Mouse (Mus musculus) bone marrow macrophage, adult 2 months (primary cell): ENCODE data around the gene Rap1gap. TPM values are rescaled to one million over a fixed set of nuclear protein-coding genes. Genes with fewer than 3 reads are reported as not detected.

Source experiments
- H3K27ac ChIP-seq: 2 replicates; pipeline ENCODE4 v1.5.1; 2012; ENCODE audit warnings: low read depth, low read length; ENCODE audit not compliant: insufficient read depth
- H3K4me1 ChIP-seq: 2 replicates; pipeline ENCODE4 v1.6.1; 2012; ENCODE audit warnings: low read length; ENCODE audit not compliant: control insufficient read depth, insufficient read depth
- H3K4me3 ChIP-seq: 2 replicates; pipeline ENCODE4 v1.5.1; 2012; ENCODE audit warnings: mild to moderate bottlenecking, low read length, moderate library complexity; ENCODE audit not compliant: insufficient read depth
- CTCF ChIP-seq: IDR thresholded peaks from 2 replicates; pipeline ENCODE4 v1.5.1; 2012; ENCODE audit warnings: low read depth, mild to moderate bottlenecking, low read length, moderate library complexity
- POLR2A ChIP-seq: IDR thresholded peaks from 2 replicates; pipeline ENCODE4 v1.6.1; 2012; ENCODE audit warnings: mild to moderate bottlenecking, low read depth, low read length, borderline replicate concordance
- polyA plus RNA-seq: library from polyadenylated mRNA; stranded (reverse); fragments of >200 nt; gene quantifications from 2 replicates; pipeline ENCODE4 v1.2.4, GENCODE M21; 2012; ENCODE audit not compliant: missing spikeins, insufficient read depth, insufficient read length

The Rap1gap gene
- polyA plus RNA-seq, 1 experiment = 2.9 TPM

DNA sequence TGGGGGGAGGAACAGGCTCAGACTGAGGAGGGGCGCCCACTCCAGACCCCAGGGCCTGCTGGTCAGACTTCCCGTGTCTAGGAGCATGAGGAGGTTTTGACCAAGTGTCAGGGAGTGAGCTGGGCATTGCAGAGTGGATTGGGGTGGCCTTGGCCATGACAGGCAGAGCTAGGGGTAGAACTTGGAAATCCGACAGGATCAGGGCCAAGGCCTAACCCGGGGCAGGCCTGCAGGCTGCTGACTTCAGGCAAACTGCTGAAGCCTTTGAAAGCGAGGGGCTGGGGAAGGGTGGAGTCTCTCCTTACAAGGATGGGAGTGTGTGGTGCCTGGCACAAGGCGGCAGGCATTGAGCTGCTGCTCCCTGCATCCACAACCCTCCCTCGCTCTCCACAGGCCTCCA, 52.5 kb downstream of the Rap1gap start:
- TF ChIP-seq CTCF (no peak), POLR2A (no peak)
- H3K27ac ChIP-seq = no peak overlapping the region
- no peaks in the 10 kb centered on the region for H3K4me1 ChIP-seq
- H3K4me3 ChIP-seq = no peak overlapping the region

DNA sequence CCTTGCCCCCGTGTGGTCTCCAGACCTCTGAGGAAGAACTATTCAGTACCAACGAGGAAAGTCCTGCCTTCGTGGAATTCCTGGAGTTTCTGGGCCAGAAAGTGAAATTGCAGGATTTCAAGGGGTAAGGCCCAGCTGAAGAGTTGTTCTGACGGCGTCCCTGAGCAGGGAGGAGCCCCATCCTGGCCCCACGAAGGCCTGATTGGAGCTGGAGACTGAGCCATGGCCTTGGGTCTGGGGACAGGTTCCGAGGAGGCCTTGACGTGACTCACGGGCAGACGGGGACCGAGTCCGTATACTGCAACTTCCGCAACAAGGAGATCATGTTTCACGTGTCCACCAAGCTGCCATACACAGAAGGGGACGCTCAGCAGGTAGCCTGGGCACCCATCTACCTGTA, 53.1 kb downstream of the Rap1gap start:
- H3K27ac ChIP-seq = no peak overlapping the region
- no peaks in the 10 kb centered on the region for H3K4me1 ChIP-seq
- TF ChIP-seq CTCF = no peak
- TF ChIP-seq POLR2A = no peak
- H3K4me3 ChIP-seq = no peak overlapping the region

DNA sequence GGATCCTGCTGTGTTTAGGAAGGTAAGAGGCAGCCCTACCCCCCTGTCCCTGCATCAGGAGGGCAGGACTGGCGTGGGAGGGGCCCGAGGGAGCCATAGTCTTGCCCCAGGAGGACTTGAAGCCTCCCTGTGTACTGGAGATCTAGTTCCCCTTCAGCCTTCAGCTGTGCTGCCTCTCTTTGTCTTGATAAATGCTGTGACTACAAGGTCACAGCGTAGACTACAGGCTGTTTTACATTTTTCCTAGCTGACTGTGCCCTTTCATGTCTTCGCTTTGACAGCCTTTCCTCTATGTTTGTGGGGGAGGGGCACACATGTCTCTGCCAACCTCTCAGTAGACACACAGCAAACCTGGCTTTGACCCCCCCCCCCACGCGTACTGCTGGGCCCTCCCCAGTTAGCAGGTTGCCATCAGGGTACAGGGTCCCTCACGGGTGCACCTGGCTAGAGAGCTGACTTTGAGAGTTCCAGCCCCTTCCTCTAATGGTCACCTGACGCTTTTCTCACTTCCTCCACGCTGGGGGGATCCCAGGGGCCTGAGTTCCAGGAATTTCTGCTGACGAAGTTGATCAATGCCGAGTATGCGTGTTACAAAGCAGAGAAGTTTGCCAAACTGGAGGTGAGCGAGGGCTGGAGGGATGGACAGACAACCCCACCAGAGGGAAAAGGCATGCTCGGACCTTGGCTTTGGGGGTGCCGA, 55.0 kb downstream of the Rap1gap start:
- H3K27ac ChIP-seq = no peak overlapping the region
- no peaks in the 10 kb centered on the region for H3K4me1 ChIP-seq
- TF ChIP-seq POLR2A (no peak), CTCF (no peak)
- no peak overlapping the region for H3K4me3 ChIP-seq

DNA sequence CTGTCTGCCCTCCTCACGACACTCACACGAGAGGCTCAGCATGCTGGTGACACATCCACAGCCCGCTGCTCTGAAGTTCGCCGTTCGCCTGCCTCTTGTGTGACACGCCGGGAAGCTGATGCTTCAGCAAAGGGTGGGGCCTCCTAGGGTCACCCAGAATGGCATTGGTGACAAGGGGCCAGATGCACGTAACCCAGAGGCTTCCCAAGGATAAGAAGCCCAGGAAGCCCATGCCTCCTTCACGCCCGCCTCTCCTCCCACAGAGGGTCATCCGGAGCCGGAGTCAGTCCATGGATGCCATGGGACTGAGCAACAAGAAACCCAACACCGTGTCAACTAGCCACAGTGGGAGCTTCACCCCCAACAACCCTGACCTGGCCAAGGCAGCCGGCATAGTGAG, 57.0 kb downstream of the Rap1gap start:
- TF ChIP-seq POLR2A (no peak), CTCF (no peak)
- Histone ChIP-seq H3K27ac (no peak overlapping the region), H3K4me3 (no peak overlapping the region), H3K4me1 (no peaks in the 10 kb centered on the region)

DNA sequence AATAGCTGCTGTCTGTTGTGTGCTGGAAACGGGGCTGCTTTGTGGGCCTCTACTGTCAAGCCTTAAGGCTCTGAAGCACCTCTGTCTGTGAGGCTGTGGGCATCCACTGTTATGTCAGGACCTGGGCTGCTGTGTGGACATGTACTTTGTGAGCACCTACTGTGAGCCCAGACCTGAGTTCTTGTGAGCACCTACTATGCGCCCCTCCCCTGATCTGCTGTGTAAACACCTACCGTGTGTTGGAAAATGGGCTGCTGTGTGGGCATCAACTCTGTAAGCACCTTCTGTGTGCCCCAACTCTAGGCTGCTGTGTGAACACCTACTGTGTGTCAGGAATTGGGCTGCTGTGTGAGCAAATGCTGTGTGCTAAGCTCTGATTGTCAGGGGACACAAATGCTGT, 57.7 kb downstream of the Rap1gap start:
- Histone ChIP-seq H3K4me1 (no peaks in the 10 kb centered on the region), H3K4me3 (no peak overlapping the region), H3K27ac (no peak overlapping the region)
- no peak for TF ChIP-seq POLR2A
- TF ChIP-seq CTCF = no peak

DNA sequence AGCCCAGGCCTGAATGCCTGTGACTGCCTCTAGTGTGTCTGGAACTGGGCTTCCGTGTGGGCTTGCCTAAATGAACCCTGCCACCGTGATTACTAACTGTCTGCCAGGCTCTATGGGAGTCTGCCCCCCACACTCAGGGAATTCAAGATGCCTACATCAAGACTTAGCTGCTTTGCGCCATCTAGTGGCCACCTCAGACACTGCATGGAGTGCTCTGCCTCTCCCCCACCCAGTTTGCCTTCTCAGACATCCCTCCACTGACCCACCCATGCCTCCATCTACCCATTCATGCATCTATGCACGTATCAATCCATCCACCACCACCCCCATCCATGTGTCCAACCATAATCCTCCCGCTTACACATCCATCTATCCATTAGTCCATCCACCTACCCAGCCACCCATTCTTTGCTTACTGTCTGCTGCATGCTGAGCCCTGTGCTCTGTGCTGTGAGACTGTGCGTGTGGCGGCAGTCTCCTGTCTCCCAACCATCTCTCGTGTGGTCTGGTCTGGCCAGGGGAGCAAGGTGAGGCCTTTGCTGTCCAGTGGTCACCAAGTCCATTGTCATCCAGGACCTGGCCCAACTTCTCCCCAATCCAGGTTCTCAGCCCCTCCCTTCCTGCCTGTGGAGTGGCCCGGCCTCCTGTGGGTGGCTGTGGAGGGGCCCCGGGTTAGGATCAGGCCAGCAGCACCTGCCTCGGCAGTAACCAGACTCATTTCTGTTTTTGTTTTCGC, 58.3 kb downstream of the Rap1gap start:
- TF ChIP-seq POLR2A = no peak
- TF ChIP-seq CTCF = peak; percentile 77
- peak overlapping the region; percentile 55 for H3K4me3 ChIP-seq
- H3K4me1 ChIP-seq = no peaks in the 10 kb centered on the region
- no peak overlapping the region for H3K27ac ChIP-seq

DNA sequence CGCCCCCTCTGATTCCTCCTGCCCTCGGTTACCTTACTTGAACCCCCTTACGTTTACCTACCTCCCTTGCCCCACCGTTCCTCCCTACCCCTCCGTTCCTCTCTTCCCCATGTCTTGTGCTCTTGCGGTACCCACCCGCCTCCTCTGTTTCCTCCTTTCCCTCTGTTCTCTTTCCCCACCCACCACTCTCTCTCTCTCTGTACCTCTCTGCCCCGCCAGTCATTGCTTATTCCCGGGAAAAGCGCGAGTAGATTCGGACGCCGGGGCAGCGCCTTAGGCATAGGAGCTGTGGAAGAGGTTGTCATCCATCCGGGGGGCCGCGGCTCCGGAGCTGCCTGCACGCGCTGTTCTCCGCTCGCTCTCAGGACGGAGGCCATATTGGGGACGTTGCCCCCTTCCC, 59.0 kb downstream of the Rap1gap start:
- no peaks in the 10 kb centered on the region for H3K4me1 ChIP-seq
- no peak for TF ChIP-seq CTCF
- peak overlapping the region; percentile 55 for H3K4me3 ChIP-seq
- H3K27ac ChIP-seq = peak overlapping the region; percentile 19; the same call in 1 of the 2 replicates

DNA sequence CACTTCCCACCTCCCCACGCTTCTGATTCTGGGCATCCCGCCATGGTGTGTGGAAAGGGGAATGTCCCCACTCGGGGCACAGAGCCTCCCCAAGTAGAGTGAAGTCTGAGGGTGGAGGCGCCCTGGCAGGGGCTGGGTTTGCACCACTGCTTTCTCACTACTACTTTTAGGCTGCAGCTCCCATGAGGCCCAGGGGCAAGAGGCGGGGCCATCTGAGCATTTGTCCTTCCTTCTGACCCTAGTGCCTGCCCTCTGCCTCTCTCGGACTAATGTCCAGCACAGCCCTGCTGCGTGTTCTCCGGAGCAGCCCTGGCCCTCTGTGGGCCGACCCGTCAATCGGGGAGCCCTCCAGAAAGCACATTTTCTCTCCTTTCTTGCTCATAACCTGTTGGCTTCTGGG, 59.7 kb downstream of the Rap1gap start:
- Histone ChIP-seq H3K4me1 (no peaks in the 10 kb centered on the region), H3K4me3 (peak overlapping the region; percentile 55), H3K27ac (peak overlapping the region; percentile 47; the same call in 1 of the 2 replicates)
- TF ChIP-seq CTCF = no peak
- no peak for TF ChIP-seq POLR2A

DNA sequence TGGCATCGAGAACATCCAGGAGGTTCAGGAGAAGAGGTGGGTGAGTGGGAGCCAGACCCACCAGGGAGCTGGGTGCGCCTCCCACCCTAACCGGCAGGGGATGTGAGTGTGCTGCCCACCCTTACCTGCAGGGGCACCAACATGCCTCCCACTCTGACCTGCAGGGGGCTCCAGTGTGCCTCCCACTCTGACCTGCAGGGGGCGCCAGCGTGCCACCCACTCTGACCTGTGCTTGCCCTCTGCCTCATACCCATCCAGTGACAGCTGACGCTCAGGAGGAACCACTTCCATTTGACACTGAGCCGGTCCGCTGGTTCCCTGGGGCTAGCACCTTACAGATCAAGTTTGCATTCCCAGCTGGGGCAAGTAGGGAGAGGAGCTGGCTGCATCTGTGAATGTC, 60.2 kb downstream of the Rap1gap start:
- 0 out of 2 replicates have a peak overlapping the region, but pooled peaks have one; percentile 47 for H3K27ac ChIP-seq
- H3K4me1 ChIP-seq = no peaks in the 10 kb centered on the region
- TF ChIP-seq POLR2A = no peak
- peak; percentile 98 for TF ChIP-seq CTCF
- peak overlapping the region; percentile 21; the same call in 1 of the 2 replicates for H3K4me3 ChIP-seq

DNA sequence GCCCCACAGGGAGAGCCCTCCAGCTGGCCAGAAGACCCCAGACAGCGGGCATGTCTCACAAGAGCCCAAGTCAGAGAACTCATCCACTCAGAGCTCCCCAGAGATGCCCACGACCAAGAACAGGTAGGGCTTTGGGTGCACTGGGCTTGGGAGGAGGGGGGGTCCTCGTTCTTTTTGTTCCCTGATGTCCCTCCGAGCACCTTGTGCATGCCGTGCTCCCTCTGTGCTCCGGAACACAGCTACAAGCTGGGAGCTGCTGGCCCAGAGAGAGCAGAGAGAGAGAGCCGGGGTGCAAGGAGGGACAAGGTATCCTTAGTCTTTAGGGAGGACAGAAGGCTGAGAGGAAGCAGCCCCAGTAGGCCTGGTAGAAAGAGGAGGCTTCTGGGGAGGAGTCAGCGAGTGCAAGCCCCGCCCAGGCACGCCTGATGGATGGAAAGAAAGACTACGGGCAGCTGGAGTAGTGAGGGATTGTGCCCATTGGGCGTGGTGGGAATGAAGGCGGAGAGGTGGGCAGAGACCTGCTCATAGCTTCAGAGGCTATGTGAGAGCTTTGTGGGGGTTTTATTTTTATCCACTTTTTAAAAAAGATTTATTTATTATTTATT, 61.1 kb downstream of the Rap1gap start:
- H3K4me1 ChIP-seq = no peaks in the 10 kb centered on the region
- H3K27ac ChIP-seq = no peak overlapping the region
- TF ChIP-seq POLR2A = no peak
- no peak for TF ChIP-seq CTCF
- no peak overlapping the region for H3K4me3 ChIP-seq
